Mouse (Mus musculus) heart, postnatal 0 days (tissue): ENCODE measurements at regions not wholly inside any gene's neighbourhood (a gene's known extent, or its start where the extent isn't known, plus 50 kb on each side); places are given as distances from the start of the nearest gene placed in this dataset.

Experiments
- CTCF ChIP-seq: IDR thresholded peaks from 2 replicates; pipeline ENCODE4 v1.5.1; 2016; ENCODE audit warnings: antibody characterized with exemption, control low read depth, low read depth
- EP300 ChIP-seq: IDR thresholded peaks from 2 replicates; pipeline ENCODE4 v1.6.1; 2016; ENCODE audit warnings: antibody characterized with exemption, low read depth

GRCm38 (mm10) chr10:37760542-37761367, 622.0 kb upstream of the Marcks start:
- TF ChIP-seq CTCF, result no peak
- TF ChIP-seq EP300, result no peak
